Mouse (Mus musculus) heart, embryonic 15.5 days (tissue): Measurements from ENCODE around the gene Pef1. TPM values are rescaled to one million over a fixed set of nuclear protein-coding genes. Genes with fewer than 3 reads are reported as not detected.
A peak's percentile ranks its signal among the peaks of the same experiment; 100 is the strongest.

ENCODE experiments used
- ATAC-seq: fragments of 200-750 bp; cut with Nextera tagmentation; replicated peaks from 2 replicates; pipeline ENCODE4 v1.8.0; 2017; ENCODE audit warnings: low read depth, moderate TSS enrichment; ENCODE audit not compliant: insufficient number of reproducible peaks, insufficient read depth, low FRiP score
- H3K27ac ChIP-seq: fragments of 300-500 bp; sonication (generic); 2 replicates; pipeline ENCODE4 v1.5.1; 2015; ENCODE audit warnings: mild to moderate bottlenecking, inconsistent platforms
- H3K27me3 ChIP-seq: fragments of 300-500 bp; sonication (generic); 2 replicates; pipeline ENCODE4 v1.6.1; 2015; ENCODE audit warnings: inconsistent platforms
- H3K36me3 ChIP-seq: fragments of 300-500 bp; sonication (generic); 2 replicates; pipeline ENCODE4 v1.6.1; 2015; ENCODE audit warnings: mild to moderate bottlenecking, inconsistent platforms
- H3K4me1 ChIP-seq: fragments of 300-500 bp; sonication (generic); replicated peaks from 2 replicates; pipeline ENCODE4 v1.6.1; 2015; ENCODE audit warnings: inconsistent platforms
- H3K4me2 ChIP-seq: fragments of 300-500 bp; sonication (generic); 2 replicates; pipeline ENCODE4 v1.6.1; 2015; ENCODE audit warnings: inconsistent platforms, mild to moderate bottlenecking, moderate library complexity
- H3K4me3 ChIP-seq: fragments of 300-500 bp; sonication (generic); 2 replicates; pipeline ENCODE4 v1.5.1; 2015; ENCODE audit warnings: mild to moderate bottlenecking, inconsistent platforms
- H3K9ac ChIP-seq: fragments of 300-500 bp; sonication (generic); 2 replicates; pipeline ENCODE4 v1.6.1; 2015; ENCODE audit warnings: mild to moderate bottlenecking, inconsistent platforms
- H3K9me3 ChIP-seq: fragments of 300-500 bp; sonication (generic); replicated peaks from 2 replicates; pipeline ENCODE4 v1.6.1; 2016; ENCODE audit warnings: inconsistent platforms
- WGBS: fragments of 180-500 bp; shearing (Covaris S2); methylation state at CpG from one replicate; pipeline ENCODE4 v1.1.7; 2015; ENCODE audit warnings: mixed read lengths; 5-methylcytosine and 5-hydroxymethylcytosine counted together
- polyA plus RNA-seq: library from polyadenylated mRNA; unstranded; fragments of >200 nt; fragmentation: Nextera tagmentation; extraction: Ambion mirVana; gene quantifications from 2 replicates; pipeline ENCODE4 v1.2.1, GENCODE M21; 2015

The Pef1 gene
- polyA plus RNA-seq, 1 experiment from 2014 or later: 48.9 TPM

GRCm38 (mm10) chr4:130168280-130169183 lies 66.2 kb downstream of the Pef1 start:
- Histone ChIP-seq H3K27ac (peak overlapping the region; percentile 85), H3K4me3 (peak overlapping the region; percentile 25), H3K9ac (no peak overlapping the region), H3K4me2 (peak overlapping the region; percentile 61), H3K36me3 (no peaks in the 10 kb centered on the region), H3K9me3 (no peaks in the 10 kb centered on the region), H3K27me3 (no peaks in the 10 kb centered on the region), H3K4me1 (peaks cover 86% of the 10 kb centered on the region)
- peak; percentile 79 for ATAC-seq
- WGBS: 32% methylated on average over 16 of the region's 16 CpGs

GRCm38 (mm10) chr4:130169411-130169971 lies 67.1 kb downstream of the Pef1 start:
- no peak overlapping the region for H3K9ac ChIP-seq
- no peaks in the 10 kb centered on the region for H3K36me3 ChIP-seq
- H3K4me2 ChIP-seq: no peak overlapping the region
- no peak for ATAC-seq
- WGBS: 85% methylated on average over 16 of the region's 16 CpGs
- peak overlapping the region; percentile 85 for H3K27ac ChIP-seq
- no peaks in the 10 kb centered on the region for H3K27me3 ChIP-seq
- H3K4me1 ChIP-seq: peaks cover 87% of the 10 kb centered on the region
- no peaks in the 10 kb centered on the region for H3K9me3 ChIP-seq
- no peak overlapping the region for H3K4me3 ChIP-seq

- H3K27ac ChIP-seq: peak overlapping the region; percentile 60
- no peak overlapping the region for H3K9ac ChIP-seq
- H3K27me3 ChIP-seq: no peaks in the 10 kb centered on the region
- no peaks in the 10 kb centered on the region for H3K36me3 ChIP-seq
- peaks cover 95% of the 10 kb centered on the region for H3K4me1 ChIP-seq
- H3K4me2 ChIP-seq: no peak overlapping the region
- WGBS: 51% methylated on average over 4 of the region's 4 CpGs
- no peak overlapping the region for H3K4me3 ChIP-seq
- no peak for ATAC-seq
- H3K9me3 ChIP-seq: no peaks in the 10 kb centered on the region
Observed at GRCm38 (mm10) chr4:130170362-130170761, 68.0 kb downstream of the Pef1 start.

- 17% methylated on average over 8 of the region's 11 CpGs for WGBS
- peak overlapping the region; percentile 49 for H3K4me3 ChIP-seq
- H3K27me3 ChIP-seq: no peaks in the 10 kb centered on the region
- H3K4me1 ChIP-seq: peaks cover 95% of the 10 kb centered on the region
- no peaks in the 10 kb centered on the region for H3K36me3 ChIP-seq
- H3K4me2 ChIP-seq: peak overlapping the region; percentile 76
- no peaks in the 10 kb centered on the region for H3K9me3 ChIP-seq
- peak; percentile 28 for ATAC-seq
- peak overlapping the region; percentile 89 for H3K27ac ChIP-seq
- peak overlapping the region; percentile 45; the same call in 1 of the 2 replicates for H3K9ac ChIP-seq
Observed at GRCm38 (mm10) chr4:130171951-130172765, 69.8 kb downstream of the Pef1 start.

GRCm38 (mm10) chr4:130173060-130173822 lies 70.9 kb downstream of the Pef1 start:
- H3K36me3 ChIP-seq: no peaks in the 10 kb centered on the region
- no peak overlapping the region for H3K9ac ChIP-seq
- no peaks in the 10 kb centered on the region for H3K9me3 ChIP-seq
- ATAC-seq: no peak
- H3K4me2 ChIP-seq: peak overlapping the region; percentile 76
- H3K4me3 ChIP-seq: peak overlapping the region; percentile 49; the same call in 1 of the 2 replicates
- H3K27ac ChIP-seq: peak overlapping the region; percentile 89
- H3K4me1 ChIP-seq: peaks cover 92% of the 10 kb centered on the region
- 63% methylated on average over 11 of the region's 11 CpGs for WGBS
- no peaks in the 10 kb centered on the region for H3K27me3 ChIP-seq

GRCm38 (mm10) chr4:130173911-130174311 lies 71.6 kb downstream of the Pef1 start:
- H3K4me3 ChIP-seq: peak overlapping the region; percentile 49
- H3K9ac ChIP-seq: peak overlapping the region; percentile 50; the same call in 1 of the 2 replicates
- H3K36me3 ChIP-seq: no peaks in the 10 kb centered on the region
- no peak for ATAC-seq
- H3K4me1 ChIP-seq: peaks cover 85% of the 10 kb centered on the region
- no peaks in the 10 kb centered on the region for H3K9me3 ChIP-seq
- peak overlapping the region; percentile 51 for H3K27ac ChIP-seq
- H3K4me2 ChIP-seq: peak overlapping the region; percentile 76
- no peaks in the 10 kb centered on the region for H3K27me3 ChIP-seq
- 54% methylated on average over 19 of the region's 19 CpGs for WGBS

GRCm38 (mm10) chr4:130174335-130175031 lies 72.1 kb downstream of the Pef1 start:
- Histone ChIP-seq H3K9ac (peak overlapping the region; percentile 50), H3K4me2 (peak overlapping the region; percentile 76), H3K27me3 (no peaks in the 10 kb centered on the region), H3K4me3 (peak overlapping the region; percentile 49), H3K4me1 (peaks cover 80% of the 10 kb centered on the region), H3K9me3 (no peaks in the 10 kb centered on the region), H3K27ac (peak overlapping the region; percentile 51), H3K36me3 (no peaks in the 10 kb centered on the region)
- WGBS: 6% methylated on average over 25 of the region's 25 CpGs
- ATAC-seq: peak; percentile 58

- 7% methylated on average over 14 of the region's 14 CpGs for WGBS
- ATAC-seq: peak; percentile 42
- Histone ChIP-seq H3K9ac (peak within 1 kb of the TSS; percentile 50), H3K4me1 (peaks cover 73% of the 10 kb centered on the region), H3K27me3 (no peaks in the 10 kb centered on the region), H3K4me2 (peak within 1 kb of the TSS; percentile 76), H3K36me3 (no peaks in the 10 kb centered on the region), H3K27ac (peak within 1 kb of the TSS; percentile 51), H3K4me3 (peak within 1 kb of the TSS; percentile 49), H3K9me3 (no peaks in the 10 kb centered on the region)
Observed at GRCm38 (mm10) chr4:130175072-130175711, 72.8 kb downstream of the Pef1 start, which contains the start of gene Tinagl1. Tinagl1 (minus strand) TSS chr4:130175122.

GRCm38 (mm10) chr4:130176156-130176720 lies 73.9 kb downstream of the Pef1 start:
- H3K9me3 ChIP-seq: no peaks in the 10 kb centered on the region
- no peaks in the 10 kb centered on the region for H3K27me3 ChIP-seq
- H3K9ac ChIP-seq: no peak overlapping the region
- peaks cover 65% of the 10 kb centered on the region for H3K4me1 ChIP-seq
- no peaks in the 10 kb centered on the region for H3K36me3 ChIP-seq
- 78% methylated on average over 5 of the region's 5 CpGs for WGBS
- H3K4me3 ChIP-seq: no peak overlapping the region
- no peak overlapping the region for H3K27ac ChIP-seq
- no peak for ATAC-seq
- H3K4me2 ChIP-seq: no peak overlapping the region
